Mouse (Mus musculus): ENCODE measurements around the gene Rbmx. TPM values are rescaled to one million over a fixed set of nuclear protein-coding genes. Genes with fewer than 3 reads are reported as not detected.

Gene Rbmx
- total RNA-seq, 2 experiments from 2014 or later, result 58.5 to 58.8 TPM

GRCm38 (mm10) chrX:57335313-57335712, 57.5 kb downstream of the Rbmx start:
- intact Hi-C loops (cut with DNase I), result no loop called here
- no peak for DNase-seq (ENCODE audit: extremely low spot score in 1 of 2, low spot score in 2 of 2)

Other genes with a start within 250 kb of the Rbmx start
- gene Cd40lg, start 180.9 kb downstream of the Rbmx start, total RNA-seq (2021), result not detected
- 10 to 100 TPM in 1 of 2 experiments, 1 to 10 TPM in 1; 7.7 to 10.2 TPM for gene Arhgef6, start 54.3 kb downstream of the Rbmx start, total RNA-seq (2021)
- not detected for gene Gm364, start 16.1 kb upstream of the Rbmx start, total RNA-seq (2021)
- 1 to 10 TPM; 2.6 to 4.5 TPM for gene Gpr101, start 110.7 kb upstream of the Rbmx start, total RNA-seq (2021)

Data from left cerebral cortex, postnatal 10 days (tissue).